Mouse (Mus musculus): Measurements from ENCODE around the gene Gpank1. TPM values are rescaled to one million over a fixed set of nuclear protein-coding genes. Genes with fewer than 3 reads are reported as not detected.
A peak's percentile ranks its signal among the peaks of the same experiment; 100 is the strongest.

The Gpank1 gene
- polyA plus RNA-seq, 1 experiment from 2014 or later = 21.9 TPM

- Histone ChIP-seq H3K36me3 (peaks cover 98% of the 10 kb centered on the region), H3K27me3 (no peaks in the 10 kb centered on the region), H3K27ac (peak overlapping the region; percentile 44; the same call in 1 of the 2 replicates), H3K4me3 (no peak overlapping the region), H3K4me1 (peaks cover 8% of the 10 kb centered on the region; the same call in 1 of the 2 replicates), H3K9ac (peak overlapping the region; percentile 19; the same call in 1 of the 2 replicates), H3K9me3 (no peaks in the 10 kb centered on the region), H3K4me2 (replicated peaks) (no peak overlapping the region)
- 83% methylated on average over 7 of the region's 7 CpGs for WGBS
- no peak for ATAC-seq (ENCODE audit: low FRiP score, low read depth)
These were observed 33.4 kb downstream of the Gpank1 start for GRCm38 (mm10) chr17:35154616-35155015.

GRCm38 (mm10) chr17:35155451-35155850 is 34.2 kb downstream of the Gpank1 start:
- WGBS = 89% methylated on average over 12 of the region's 12 CpGs
- no peak overlapping the region for H3K4me3 ChIP-seq
- peaks cover 98% of the 10 kb centered on the region for H3K36me3 ChIP-seq
- H3K27me3 ChIP-seq = no peaks in the 10 kb centered on the region
- no peaks in the 10 kb centered on the region for H3K9me3 ChIP-seq
- H3K27ac ChIP-seq = no peak overlapping the region
- no peak overlapping the region for H3K4me2 ChIP-seq (replicated peaks)
- peak overlapping the region; percentile 31 for H3K9ac ChIP-seq
- peaks cover 8% of the 10 kb centered on the region; the same call in 1 of the 2 replicates for H3K4me1 ChIP-seq
- ATAC-seq (ENCODE audit: low FRiP score, low read depth) = no peak

DNA sequence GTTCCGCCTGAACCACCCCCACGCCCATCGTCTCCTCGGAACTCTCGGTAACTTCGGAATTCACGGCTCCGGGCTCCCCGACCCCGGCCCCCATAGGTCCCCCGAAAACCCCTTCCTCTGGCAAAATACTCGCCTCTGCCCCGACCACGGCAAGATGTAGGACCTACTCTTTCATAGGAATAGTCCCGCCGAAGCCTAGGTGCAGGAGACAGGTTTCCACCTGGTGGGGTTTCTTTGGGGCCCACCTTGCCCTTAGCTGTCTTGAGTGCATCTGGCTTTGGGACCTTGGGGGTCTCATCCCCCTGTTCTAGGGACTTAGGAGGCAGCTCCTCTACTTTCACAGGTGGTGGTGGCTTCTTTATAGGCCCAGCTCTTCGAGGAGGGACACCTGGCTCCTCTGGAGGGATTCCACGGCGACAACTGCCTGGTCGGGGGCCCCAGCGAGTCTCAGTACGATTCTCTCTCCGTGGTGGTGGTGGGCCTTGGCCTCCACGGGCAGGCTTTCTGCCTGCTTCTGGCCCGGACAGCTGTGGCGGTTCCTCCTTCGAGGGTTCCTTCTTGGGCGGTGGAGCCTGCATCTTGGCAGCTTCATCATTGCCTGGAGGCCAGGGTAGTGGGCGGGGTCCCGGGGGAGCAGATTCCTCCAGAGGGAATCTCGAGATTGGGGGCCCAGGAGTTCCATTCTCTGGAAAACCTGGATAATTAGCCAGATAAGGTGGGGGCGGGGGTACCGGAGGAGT is 35.4 kb downstream of the Gpank1 start:
- H3K36me3 ChIP-seq = peaks cover 100% of the 10 kb centered on the region
- H3K27ac ChIP-seq = no peak overlapping the region
- H3K4me2 ChIP-seq (replicated peaks) = no peak overlapping the region
- no peaks in the 10 kb centered on the region for H3K27me3 ChIP-seq
- H3K4me1 ChIP-seq = peaks cover 14% of the 10 kb centered on the region; the same call in 1 of the 2 replicates
- no peaks in the 10 kb centered on the region for H3K9me3 ChIP-seq
- no peak for ATAC-seq (ENCODE audit: low FRiP score, low read depth)
- 0 out of 2 replicates have a peak overlapping the region, but pooled peaks have one; percentile 13 for H3K9ac ChIP-seq
- H3K4me3 ChIP-seq = no peak overlapping the region
- WGBS = 90% methylated on average over 33 of the region's 33 CpGs

GRCm38 (mm10) chr17:35157254-35157653 is 36.0 kb downstream of the Gpank1 start:
- H3K36me3 ChIP-seq = peaks cover 100% of the 10 kb centered on the region
- H3K9me3 ChIP-seq = no peaks in the 10 kb centered on the region
- H3K9ac ChIP-seq = no peak overlapping the region
- no peak overlapping the region for H3K27ac ChIP-seq
- H3K4me2 ChIP-seq (replicated peaks) = no peak overlapping the region
- peaks cover 20% of the 10 kb centered on the region for H3K4me1 ChIP-seq
- H3K27me3 ChIP-seq = no peaks in the 10 kb centered on the region
- no peak overlapping the region for H3K4me3 ChIP-seq
- no peak for ATAC-seq (ENCODE audit: low FRiP score, low read depth)
- 96% methylated on average over 8 of the region's 8 CpGs for WGBS

- no peaks in the 10 kb centered on the region for H3K27me3 ChIP-seq
- H3K4me1 ChIP-seq = peaks cover 25% of the 10 kb centered on the region
- WGBS = 93% methylated on average over 8 of the region's 8 CpGs
- no peak overlapping the region for H3K4me2 ChIP-seq (replicated peaks)
- no peak overlapping the region for H3K4me3 ChIP-seq
- H3K9ac ChIP-seq = no peak overlapping the region
- peaks cover 100% of the 10 kb centered on the region for H3K36me3 ChIP-seq
- no peaks in the 10 kb centered on the region for H3K9me3 ChIP-seq
- H3K27ac ChIP-seq = no peak overlapping the region
- ATAC-seq (ENCODE audit: low FRiP score, low read depth) = no peak
These were observed 36.5 kb downstream of the Gpank1 start for GRCm38 (mm10) chr17:35157661-35158175.

DNA sequence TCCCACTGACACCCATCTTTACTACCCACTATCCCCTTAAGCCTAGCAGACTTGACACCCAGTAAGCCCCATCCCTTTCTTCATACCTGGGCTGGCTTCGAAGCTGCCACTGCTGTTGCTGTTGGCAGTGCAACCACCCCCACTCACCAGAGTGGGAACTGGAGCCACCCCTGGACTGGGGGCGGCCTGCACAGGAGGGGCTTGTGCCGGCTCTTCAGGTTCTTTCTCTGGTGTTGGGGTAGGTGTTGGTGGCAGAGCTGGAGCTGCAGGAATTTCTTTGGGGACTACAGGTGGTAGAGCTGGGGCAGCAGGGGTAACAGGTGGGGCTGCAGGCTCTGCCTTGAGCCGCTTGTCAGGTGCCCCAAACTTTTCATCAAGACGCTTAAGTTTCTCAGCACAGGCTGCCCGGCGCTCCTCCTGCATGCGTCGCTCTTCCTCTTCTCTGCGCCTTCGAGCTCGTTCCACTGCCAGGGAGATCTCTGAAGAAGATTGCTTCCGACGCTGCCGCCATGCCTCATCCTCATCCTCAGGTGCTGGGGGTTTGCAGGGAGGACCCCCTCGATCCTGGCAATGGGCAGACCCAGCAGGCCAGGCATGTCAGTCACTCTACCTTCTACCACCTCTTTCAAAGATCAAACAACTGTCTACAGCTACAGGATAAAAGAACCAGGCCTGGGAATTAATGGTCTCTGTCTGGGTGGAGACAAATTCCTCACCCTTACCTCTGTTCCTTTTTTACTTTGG is 37.8 kb downstream of the Gpank1 start:
- Histone ChIP-seq H3K9me3 (no peaks in the 10 kb centered on the region), H3K4me1 (peaks cover 33% of the 10 kb centered on the region), H3K4me3 (no peak overlapping the region), H3K9ac (no peak overlapping the region; the same call in 1 of the 2 replicates), H3K27me3 (no peaks in the 10 kb centered on the region), H3K36me3 (peaks cover 89% of the 10 kb centered on the region), H3K4me2 (replicated peaks) (no peak overlapping the region), H3K27ac (no peak overlapping the region)
- 95% methylated on average over 16 of the region's 16 CpGs for WGBS
- no peak for ATAC-seq (ENCODE audit: low FRiP score, low read depth)

- Histone ChIP-seq H3K4me1 (peaks cover 30% of the 10 kb centered on the region), H3K4me3 (no peak overlapping the region), H3K27me3 (no peaks in the 10 kb centered on the region), H3K27ac (no peak overlapping the region), H3K4me2 (replicated peaks) (no peak overlapping the region), H3K36me3 (peaks cover 83% of the 10 kb centered on the region), H3K9ac (no peak overlapping the region), H3K9me3 (no peaks in the 10 kb centered on the region)
- no peak for ATAC-seq (ENCODE audit: low FRiP score, low read depth)
- 91% methylated on average over 7 of the region's 7 CpGs for WGBS
These were observed 38.4 kb downstream of the Gpank1 start for GRCm38 (mm10) chr17:35159638-35160037.

DNA sequence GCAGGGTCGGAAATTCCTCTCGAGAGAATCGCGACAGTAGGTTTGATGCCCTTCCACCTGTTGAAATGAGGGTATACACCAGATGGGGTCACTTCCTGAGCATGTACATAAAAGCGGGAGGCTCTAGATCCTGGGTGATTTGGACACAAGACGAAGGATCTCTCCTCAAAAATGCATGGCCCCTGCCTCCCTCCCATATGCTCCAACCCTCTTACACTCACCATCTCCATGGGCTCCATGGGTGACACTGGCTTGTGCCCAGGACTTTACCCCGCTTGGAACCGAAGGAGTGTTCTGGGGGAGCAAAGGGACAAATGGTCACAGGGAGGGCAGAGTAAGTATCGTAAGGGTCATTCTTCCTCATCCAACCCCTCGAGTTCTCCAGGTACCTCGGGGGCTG is 40.2 kb downstream of the Gpank1 start:
- Histone ChIP-seq H3K4me3 (0 out of 2 replicates have a peak overlapping the region, but pooled peaks have one; percentile 100), H3K36me3 (peaks cover 65% of the 10 kb centered on the region), H3K9me3 (no peaks in the 10 kb centered on the region), H3K27me3 (no peaks in the 10 kb centered on the region), H3K9ac (no peak overlapping the region), H3K4me1 (peaks cover 32% of the 10 kb centered on the region), H3K4me2 (replicated peaks) (no peak overlapping the region), H3K27ac (no peak overlapping the region)
- no peak for ATAC-seq (ENCODE audit: low FRiP score, low read depth)
- WGBS = 85% methylated on average over 11 of the region's 11 CpGs

DNA sequence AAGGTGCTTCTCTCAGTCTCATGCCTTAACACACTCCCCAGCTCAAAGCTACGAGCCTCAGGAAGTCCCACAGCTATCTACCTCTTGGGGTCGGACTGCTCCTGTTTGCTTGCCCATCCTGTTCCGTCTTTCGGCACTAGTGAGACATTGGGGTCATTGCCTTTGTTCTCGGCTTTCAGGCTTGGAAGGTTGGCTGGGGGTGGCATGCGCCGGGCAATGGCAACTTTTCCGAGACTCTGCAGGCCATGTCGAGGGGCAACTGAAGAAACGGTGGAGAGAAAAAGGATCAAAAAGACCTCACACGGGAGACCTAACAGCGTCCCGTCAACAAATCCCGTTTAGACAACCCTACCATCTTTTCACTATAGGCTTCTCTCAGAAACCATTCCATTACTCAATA is 40.9 kb downstream of the Gpank1 start:
- H3K27ac ChIP-seq = no peak overlapping the region
- H3K9ac ChIP-seq = peak overlapping the region; percentile 100
- peak overlapping the region; percentile 100; the same call in 1 of the 2 replicates for H3K4me3 ChIP-seq
- peaks cover 58% of the 10 kb centered on the region for H3K36me3 ChIP-seq
- H3K27me3 ChIP-seq = no peaks in the 10 kb centered on the region
- H3K4me2 ChIP-seq (replicated peaks) = peak overlapping the region; percentile 99
- no peaks in the 10 kb centered on the region for H3K9me3 ChIP-seq
- ATAC-seq (ENCODE audit: low FRiP score, low read depth) = no peak
- H3K4me1 ChIP-seq = peaks cover 33% of the 10 kb centered on the region
- 78% methylated on average over 14 of the region's 14 CpGs for WGBS

GRCm38 (mm10) chr17:35162730-35163129 is 41.5 kb downstream of the Gpank1 start:
- Histone ChIP-seq H3K36me3 (peaks cover 52% of the 10 kb centered on the region), H3K4me3 (peak overlapping the region; percentile 100), H3K9me3 (no peaks in the 10 kb centered on the region), H3K4me1 (peaks cover 33% of the 10 kb centered on the region), H3K4me2 (replicated peaks) (peak overlapping the region; percentile 99), H3K9ac (peak overlapping the region; percentile 100), H3K27me3 (no peaks in the 10 kb centered on the region), H3K27ac (no peak overlapping the region)
- WGBS = 53% methylated on average over 12 of the region's 12 CpGs
- no peak for ATAC-seq (ENCODE audit: low FRiP score, low read depth)

GRCm38 (mm10) chr17:35163326-35164081 is 42.2 kb downstream of the Gpank1 start:
- ATAC-seq (ENCODE audit: low FRiP score, low read depth) = no peak
- Histone ChIP-seq H3K9ac (peak overlapping the region; percentile 100), H3K27me3 (no peaks in the 10 kb centered on the region), H3K4me2 (replicated peaks) (peak overlapping the region; percentile 99), H3K36me3 (peaks cover 45% of the 10 kb centered on the region), H3K9me3 (no peaks in the 10 kb centered on the region), H3K27ac (peak overlapping the region; percentile 95), H3K4me1 (peaks cover 33% of the 10 kb centered on the region), H3K4me3 (peak overlapping the region; percentile 100)
- 9% methylated on average over 8 of the region's 8 CpGs for WGBS

Measured in limb, embryonic 13.5 days (tissue).